Mouse (Mus musculus) CD8-positive naive resting alpha-beta T cell, adult 57 days (primary cell): ENCODE results near the gene Cdc42bpb. TPM values are rescaled to one million over a fixed set of nuclear protein-coding genes. Genes with fewer than 3 reads are reported as not detected.

ENCODE experiments used
- total RNA-seq: library from RNA; stranded (reverse); gene quantifications from one replicate; pipeline ENCODE4 v1.2.4, GENCODE M21; 2023

Gene Cdc42bpb
- 1.6 TPM for total RNA-seq

GRCm38 (mm10) chr12:111377376-111377973, at the start of gene Cdc42bpb:
Cdc42bpb (minus strand) TSS chr12:111377718.

GRCm38 (mm10) chr12:111416921-111417779, 39.6 kb upstream of the Cdc42bpb start, which contains the start of gene Exoc3l4:
Exoc3l4 (plus strand) TSS chr12:111417017.

GRCm38 (mm10) chr12:111406622-111407021, 29.1 kb upstream of the Cdc42bpb start, which contains the start of gene Lbhd2:
Lbhd2 (plus strand) TSS chr12:111406809.

GRCm38 (mm10) chr12:111270629-111271277, 106.8 kb downstream of the Cdc42bpb start, which contains the start of gene Amn:
Amn (plus strand) TSS chr12:111271095.

Other genes with a start within 250 kb of the Cdc42bpb start
- gene Traf3, start 211.3 kb downstream of the Cdc42bpb start, total RNA-seq, result 51.8 TPM
- gene 4930595D18Rik, start 193.2 kb downstream of the Cdc42bpb start, total RNA-seq, result not detected
- 0.95 TPM for gene Amn, start 106.6 kb downstream of the Cdc42bpb start, total RNA-seq
- not detected for gene Lbhd2, start 29.1 kb upstream of the Cdc42bpb start, total RNA-seq
- 0.15 TPM for gene Exoc3l4, start 39.3 kb upstream of the Cdc42bpb start, total RNA-seq
- 1.3 TPM for gene Tnfaip2, start 64.8 kb upstream of the Cdc42bpb start, total RNA-seq
- gene Gm266, start 108.1 kb upstream of the Cdc42bpb start, total RNA-seq, result not detected
- 652 TPM for gene Eif5, start 160.3 kb upstream of the Cdc42bpb start, total RNA-seq
- 71.4 TPM for gene Mark3, start 196.8 kb upstream of the Cdc42bpb start, total RNA-seq